Mouse (Mus musculus): ENCODE data around the gene Susd1.

The Susd1 gene

GRCm38 (mm10) chr4:59279111-59279510, 159.3 kb downstream of the Susd1 start:
- Histone ChIP-seq H3K4me1 (replicated peaks; ENCODE audit: low read depth, low read length) (peaks cover 18% of the 10 kb centered on the region), H3K36me3 (ENCODE audit: insufficient read depth, low read length) (no peaks in the 10 kb centered on the region), H3K4me3 (replicated peaks; ENCODE audit: low read length) (no peak overlapping the region), H3K27me3 (ENCODE audit: insufficient read depth, low read length) (no peaks in the 10 kb centered on the region), H3K9me3 (ENCODE audit: low read length) (no peaks in the 10 kb centered on the region)
- no peak for TF ChIP-seq CTCF (conservative IDR thresholded peaks at IDR 0.05; ENCODE audit: low read length)
- no peak for TF ChIP-seq POU5F1 (IDR thresholded peaks at IDR 0.05; ENCODE audit: borderline replicate concordance, low read length)

GRCm38 (mm10) chr4:59278410-59278809, 160.0 kb downstream of the Susd1 start:
- Histone ChIP-seq H3K9me3 (ENCODE audit: low read length) (no peaks in the 10 kb centered on the region), H3K27me3 (ENCODE audit: insufficient read depth, low read length) (no peaks in the 10 kb centered on the region), H3K36me3 (ENCODE audit: insufficient read depth, low read length) (no peaks in the 10 kb centered on the region), H3K4me3 (replicated peaks; ENCODE audit: low read length) (no peak overlapping the region), H3K4me1 (replicated peaks; ENCODE audit: low read depth, low read length) (peaks cover 18% of the 10 kb centered on the region)
- TF ChIP-seq POU5F1 (IDR thresholded peaks at IDR 0.05; ENCODE audit: borderline replicate concordance, low read length) (no peak), CTCF (conservative IDR thresholded peaks at IDR 0.05; ENCODE audit: low read length) (no peak), NANOG (IDR thresholded peaks at IDR 0.05; ENCODE audit: borderline replicate concordance, low read length) (no peak)

- no peaks in the 10 kb centered on the region for H3K9me3 ChIP-seq (ENCODE audit: low read length)
- H3K36me3 ChIP-seq (ENCODE audit: insufficient read depth, low read length): no peaks in the 10 kb centered on the region
- peaks cover 14% of the 10 kb centered on the region for H3K4me1 ChIP-seq (replicated peaks; ENCODE audit: low read depth, low read length)
- TF ChIP-seq NANOG (IDR thresholded peaks at IDR 0.05; ENCODE audit: borderline replicate concordance, low read length) (no peak), CTCF (conservative IDR thresholded peaks at IDR 0.05; ENCODE audit: low read length) (no peak), POU5F1 (IDR thresholded peaks at IDR 0.05; ENCODE audit: borderline replicate concordance, low read length) (no peak)
- no peaks in the 10 kb centered on the region for H3K27me3 ChIP-seq (ENCODE audit: insufficient read depth, low read length)
- no peak overlapping the region for H3K4me3 ChIP-seq (replicated peaks; ENCODE audit: low read length)
Observed at GRCm38 (mm10) chr4:59277958-59278357, 160.5 kb downstream of the Susd1 start.

GRCm38 (mm10) chr4:59275956-59276355, 162.5 kb downstream of the Susd1 start:
- Histone ChIP-seq H3K9me3 (ENCODE audit: low read length) (no peaks in the 10 kb centered on the region), H3K27me3 (ENCODE audit: insufficient read depth, low read length) (no peaks in the 10 kb centered on the region), H3K36me3 (ENCODE audit: insufficient read depth, low read length) (no peaks in the 10 kb centered on the region), H3K4me3 (replicated peaks; ENCODE audit: low read length) (no peak overlapping the region), H3K4me1 (replicated peaks; ENCODE audit: low read depth, low read length) (peaks cover 4% of the 10 kb centered on the region; the same call in 1 of the 2 replicates)
- no peak for TF ChIP-seq NANOG (IDR thresholded peaks at IDR 0.05; ENCODE audit: borderline replicate concordance, low read length)
- TF ChIP-seq CTCF (conservative IDR thresholded peaks at IDR 0.05; ENCODE audit: low read length): no peak
- TF ChIP-seq POU5F1 (IDR thresholded peaks at IDR 0.05; ENCODE audit: borderline replicate concordance, low read length): no peak

GRCm38 (mm10) chr4:59275494-59275893, 162.9 kb downstream of the Susd1 start:
- Histone ChIP-seq H3K9me3 (ENCODE audit: low read length) (no peaks in the 10 kb centered on the region), H3K36me3 (ENCODE audit: insufficient read depth, low read length) (no peaks in the 10 kb centered on the region), H3K4me1 (replicated peaks; ENCODE audit: low read depth, low read length) (peaks cover 4% of the 10 kb centered on the region; the same call in 1 of the 2 replicates), H3K4me3 (replicated peaks; ENCODE audit: low read length) (no peak overlapping the region), H3K27me3 (ENCODE audit: insufficient read depth, low read length) (no peaks in the 10 kb centered on the region)
- TF ChIP-seq POU5F1 (IDR thresholded peaks at IDR 0.05; ENCODE audit: borderline replicate concordance, low read length) (no peak), NANOG (IDR thresholded peaks at IDR 0.05; ENCODE audit: borderline replicate concordance, low read length) (no peak), CTCF (conservative IDR thresholded peaks at IDR 0.05; ENCODE audit: low read length) (no peak)

- peaks cover 4% of the 10 kb centered on the region; the same call in 1 of the 2 replicates for H3K4me1 ChIP-seq (replicated peaks; ENCODE audit: low read depth, low read length)
- TF ChIP-seq POU5F1 (IDR thresholded peaks at IDR 0.05; ENCODE audit: borderline replicate concordance, low read length): no peak
- no peak for TF ChIP-seq NANOG (IDR thresholded peaks at IDR 0.05; ENCODE audit: borderline replicate concordance, low read length)
- no peak for TF ChIP-seq CTCF (conservative IDR thresholded peaks at IDR 0.05; ENCODE audit: low read length)
- H3K4me3 ChIP-seq (replicated peaks; ENCODE audit: low read length): no peak overlapping the region
- H3K36me3 ChIP-seq (ENCODE audit: insufficient read depth, low read length): no peaks in the 10 kb centered on the region
- H3K9me3 ChIP-seq (ENCODE audit: low read length): no peaks in the 10 kb centered on the region
- H3K27me3 ChIP-seq (ENCODE audit: insufficient read depth, low read length): no peaks in the 10 kb centered on the region
Observed at GRCm38 (mm10) chr4:59274136-59274535, 164.3 kb downstream of the Susd1 start.

GRCm38 (mm10) chr4:59273342-59273741, 165.1 kb downstream of the Susd1 start:
- Histone ChIP-seq H3K36me3 (ENCODE audit: insufficient read depth, low read length) (no peaks in the 10 kb centered on the region), H3K4me3 (replicated peaks; ENCODE audit: low read length) (no peak overlapping the region), H3K4me1 (replicated peaks; ENCODE audit: low read depth, low read length) (peaks cover 3% of the 10 kb centered on the region; the same call in 1 of the 2 replicates), H3K27me3 (ENCODE audit: insufficient read depth, low read length) (no peaks in the 10 kb centered on the region), H3K9me3 (ENCODE audit: low read length) (no peaks in the 10 kb centered on the region)
- TF ChIP-seq NANOG (IDR thresholded peaks at IDR 0.05; ENCODE audit: borderline replicate concordance, low read length) (peak; percentile 67; the same call in 1 of the 2 replicates), CTCF (conservative IDR thresholded peaks at IDR 0.05; ENCODE audit: low read length) (no peak)

- TF ChIP-seq NANOG (IDR thresholded peaks at IDR 0.05; ENCODE audit: borderline replicate concordance, low read length): no peak
- TF ChIP-seq CTCF (conservative IDR thresholded peaks at IDR 0.05; ENCODE audit: low read length): no peak
- TF ChIP-seq POU5F1 (IDR thresholded peaks at IDR 0.05; ENCODE audit: borderline replicate concordance, low read length): no peak
- H3K27me3 ChIP-seq (ENCODE audit: insufficient read depth, low read length): peaks cover 13% of the 10 kb centered on the region
- peaks cover 6% of the 10 kb centered on the region for H3K4me1 ChIP-seq (replicated peaks; ENCODE audit: low read depth, low read length)
- H3K4me3 ChIP-seq (replicated peaks; ENCODE audit: low read length): no peak overlapping the region
- H3K36me3 ChIP-seq (ENCODE audit: insufficient read depth, low read length): no peaks in the 10 kb centered on the region
- H3K9me3 ChIP-seq (ENCODE audit: low read length): no peaks in the 10 kb centered on the region
Observed at GRCm38 (mm10) chr4:59265631-59266030, 172.8 kb downstream of the Susd1 start.

- Histone ChIP-seq H3K4me3 (replicated peaks; ENCODE audit: low read length) (no peak overlapping the region), H3K9me3 (ENCODE audit: low read length) (no peaks in the 10 kb centered on the region), H3K4me1 (replicated peaks; ENCODE audit: low read depth, low read length) (peaks cover 6% of the 10 kb centered on the region), H3K36me3 (ENCODE audit: insufficient read depth, low read length) (no peaks in the 10 kb centered on the region), H3K27me3 (ENCODE audit: insufficient read depth, low read length) (peaks cover 13% of the 10 kb centered on the region)
- TF ChIP-seq POU5F1 (IDR thresholded peaks at IDR 0.05; ENCODE audit: borderline replicate concordance, low read length) (no peak), CTCF (conservative IDR thresholded peaks at IDR 0.05; ENCODE audit: low read length) (no peak), NANOG (IDR thresholded peaks at IDR 0.05; ENCODE audit: borderline replicate concordance, low read length) (no peak)
Observed at GRCm38 (mm10) chr4:59265182-59265581, 173.3 kb downstream of the Susd1 start.
